Mouse (Mus musculus): ENCODE measurements around the gene Gm45062.

Gene Gm45062

DNA sequence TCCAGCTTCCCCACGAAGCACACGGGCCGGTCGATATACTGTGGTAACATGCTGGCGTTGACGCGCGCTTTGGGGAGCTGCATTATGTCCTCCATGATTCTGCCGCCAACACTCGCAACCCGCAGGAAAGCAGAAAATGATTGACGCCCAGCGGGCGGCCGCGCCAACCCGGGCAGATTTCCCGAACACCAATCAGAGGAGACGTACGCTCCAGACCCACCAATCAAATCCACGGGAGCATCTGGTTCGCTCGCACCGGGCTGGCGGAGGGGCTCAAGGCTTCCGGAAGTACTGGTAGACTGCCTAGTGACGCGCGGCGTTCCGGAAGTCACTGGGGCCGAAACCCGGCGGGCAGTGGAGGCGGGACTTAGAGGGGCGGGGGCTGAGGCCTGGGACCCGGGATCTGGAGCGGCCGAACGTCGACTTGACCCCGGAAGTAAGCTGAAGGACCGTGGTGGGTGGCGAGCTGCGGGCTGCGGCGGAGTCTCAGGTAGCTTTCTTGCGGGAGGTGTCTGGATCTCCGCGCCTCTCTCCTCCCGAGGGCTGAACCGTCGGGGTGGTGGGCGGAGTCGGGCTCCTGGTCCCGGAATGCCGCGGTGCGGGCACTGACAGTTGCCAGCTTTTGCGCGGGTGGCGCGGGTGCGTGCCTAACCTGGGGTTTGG lies at the start of gene Gm45062, which contains the start of the genes Rpa3 and Umad1:
TSS of gene Gm45062 (plus strand) at position 447 of the 663 bp plus-strand sequence.
TSS of gene Rpa3 (minus strand) at position 170 of the 663 bp plus-strand sequence.
TSS of gene Umad1 (plus strand) at position 285 of the 663 bp plus-strand sequence.
- DNase-seq (ENCODE audit: low spot score): peak; percentile 98

DNA sequence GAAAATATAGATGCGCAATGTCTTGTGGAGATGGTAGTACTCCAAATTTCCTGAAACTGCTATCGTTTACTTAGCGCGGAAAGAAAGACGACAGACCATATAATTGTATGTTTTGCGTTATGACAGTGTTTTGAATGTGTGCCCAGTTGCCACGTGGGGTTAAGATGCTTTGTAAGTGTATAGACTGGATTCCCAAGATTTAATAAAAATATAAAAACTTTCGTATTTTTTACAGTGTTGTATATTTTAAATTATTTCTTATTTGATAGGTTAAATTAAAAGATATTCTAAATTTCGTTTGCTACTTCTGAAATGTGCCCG lies 49.4 kb upstream of the Gm45062 start:
- DNase-seq (ENCODE audit: low spot score): no peak

DNA sequence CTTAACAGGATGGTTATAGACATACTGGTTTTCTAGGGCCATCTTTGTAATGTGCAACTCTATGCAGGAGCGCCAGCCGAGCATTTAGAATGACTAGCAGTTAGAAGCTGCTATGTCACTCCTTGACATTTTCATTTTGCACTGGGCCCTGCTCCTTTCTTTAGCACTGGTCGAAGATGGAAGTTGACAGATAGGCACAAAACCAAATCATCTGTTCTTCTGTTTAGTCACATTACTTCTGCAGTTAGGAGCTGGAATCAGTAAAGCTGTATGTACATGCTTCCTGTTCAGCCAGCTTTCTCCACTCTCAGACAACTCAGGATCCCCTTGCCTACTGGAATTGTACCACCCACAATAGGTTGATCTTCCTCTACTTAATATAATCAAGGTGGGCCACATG lies 48.6 kb upstream of the Gm45062 start:
- no peak for DNase-seq (ENCODE audit: low spot score)

DNA sequence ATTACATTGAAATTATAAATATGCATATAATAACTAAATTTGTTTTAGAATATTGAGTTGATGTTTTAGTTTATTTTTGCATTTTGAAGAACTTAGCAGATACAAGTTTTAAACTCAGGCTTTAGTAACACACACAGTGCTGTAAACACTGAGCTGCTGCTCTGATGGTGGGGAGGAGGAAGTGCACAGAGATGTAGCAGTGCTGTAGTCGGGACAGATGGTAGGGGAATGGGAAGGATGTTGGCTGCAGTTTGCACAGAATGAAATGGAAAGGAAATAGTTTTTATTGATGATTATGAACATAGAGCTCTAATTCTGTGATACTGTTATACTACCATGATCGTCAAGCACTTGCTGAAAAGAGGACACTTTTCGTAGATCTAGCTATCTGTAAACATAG lies 32.2 kb upstream of the Gm45062 start:
- no peak for DNase-seq (ENCODE audit: low spot score)

DNA sequence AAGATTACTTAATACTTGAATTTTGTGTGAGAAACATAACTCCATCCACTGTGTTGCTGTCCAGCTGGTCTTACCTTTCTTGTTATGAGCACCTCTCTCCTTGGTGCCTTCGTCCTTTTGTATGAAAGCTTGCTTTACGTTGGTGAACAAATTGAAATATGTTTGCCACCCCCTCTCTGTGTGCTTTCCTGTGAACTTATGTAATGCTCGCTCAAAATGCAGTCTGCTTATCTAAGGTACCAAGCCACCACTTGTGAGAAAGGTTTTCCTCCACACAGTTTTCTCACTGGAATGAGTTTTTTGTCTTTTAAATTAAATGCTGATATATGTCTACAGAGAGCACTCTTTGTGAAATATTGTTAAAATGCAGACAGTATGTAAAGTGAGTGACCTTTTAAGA lies 30.7 kb upstream of the Gm45062 start:
- no peak for DNase-seq (ENCODE audit: low spot score)

DNA sequence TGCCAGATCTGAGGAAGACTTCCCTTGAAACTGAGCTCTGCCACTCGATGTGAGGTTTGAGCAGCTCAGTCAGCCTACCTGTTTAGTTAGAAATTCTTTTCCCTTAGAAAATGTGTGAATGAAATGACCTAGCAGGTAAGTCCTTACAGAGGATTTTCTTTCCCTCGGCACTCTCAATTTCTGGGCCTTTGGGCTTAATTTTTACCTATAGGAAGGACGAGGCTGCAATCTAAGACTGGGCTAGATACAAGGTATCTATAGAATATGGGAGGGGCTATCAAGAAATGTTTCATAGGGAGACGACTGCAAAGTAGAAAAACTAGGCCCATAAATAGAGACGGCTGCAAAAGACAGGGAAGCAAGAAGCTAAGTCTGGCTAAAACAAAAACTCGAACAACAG lies 934 bp upstream of the Gm45062 start:
- no peak for DNase-seq (ENCODE audit: low spot score)

DNA sequence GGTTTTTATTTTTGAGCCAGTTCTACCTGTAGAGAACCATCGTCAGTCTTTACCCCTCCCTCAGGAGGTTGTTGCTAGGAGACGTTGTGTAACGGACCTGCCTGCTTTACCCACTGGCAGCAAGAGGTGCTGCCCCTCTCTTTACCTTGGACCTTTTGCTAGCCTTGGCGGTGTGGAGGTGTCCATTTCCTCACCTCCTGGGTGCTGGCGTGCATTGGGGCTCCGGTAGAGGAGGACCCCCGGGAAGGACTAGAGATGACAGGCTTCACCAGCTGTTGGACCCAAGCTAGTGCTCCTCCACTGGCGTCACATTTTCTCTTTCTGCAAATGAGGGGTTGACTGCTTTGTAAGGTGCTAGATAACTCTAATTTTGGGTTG lies 406 bp downstream of the Gm45062 start:
- no peak for DNase-seq (ENCODE audit: low spot score)

DNA sequence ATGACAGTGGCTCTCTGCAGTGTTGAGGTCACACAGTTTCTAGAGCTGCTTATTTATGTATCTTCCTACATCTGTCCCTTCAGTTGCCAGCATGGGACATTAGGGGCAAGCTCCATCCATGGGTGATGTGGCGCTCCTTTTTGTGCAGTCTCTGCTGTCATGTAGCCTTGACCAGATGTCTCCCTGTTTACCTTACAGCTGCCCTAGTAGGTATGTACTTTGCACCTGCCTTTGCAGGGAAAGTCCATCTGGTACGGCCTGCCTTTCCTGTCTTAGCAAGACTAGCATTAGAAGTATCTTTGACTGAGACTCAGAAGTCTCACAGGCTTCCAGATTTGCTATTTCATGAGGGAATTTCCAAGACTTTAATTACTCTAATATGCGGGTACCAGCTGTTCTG lies 11.8 kb downstream of the Gm45062 start:
- no peak for DNase-seq (ENCODE audit: low spot score)

DNA sequence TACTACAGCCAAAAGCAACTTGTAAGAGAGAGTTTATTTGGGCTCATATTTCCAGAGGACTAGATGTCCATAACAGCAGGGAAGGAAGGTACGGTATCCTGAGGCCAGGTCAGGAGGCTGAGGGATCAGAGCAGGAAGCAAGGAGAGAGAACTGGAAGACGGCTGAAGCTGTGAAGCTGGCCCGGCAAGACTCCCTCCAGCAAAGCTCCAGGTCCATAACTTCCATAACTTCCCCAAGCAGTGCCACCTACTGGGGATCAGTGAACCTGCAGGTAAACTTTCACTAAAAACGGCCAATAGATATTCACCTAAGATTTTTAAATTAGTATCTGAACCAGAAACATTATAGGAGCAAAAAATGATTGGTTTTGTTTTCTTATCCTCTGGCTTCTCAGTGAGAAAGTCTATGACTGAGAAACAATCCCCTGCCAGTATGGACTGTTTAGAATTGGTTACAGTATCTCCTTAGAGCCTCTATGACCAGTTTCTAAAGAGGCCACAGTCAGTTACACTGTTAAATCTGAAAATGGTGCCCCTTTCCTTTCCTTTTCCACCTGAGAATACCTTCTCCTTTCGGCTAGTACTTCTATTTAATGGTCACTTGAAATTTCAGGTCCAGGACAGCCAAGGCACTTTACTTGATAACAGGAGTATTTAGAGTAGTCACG lies 15.3 kb downstream of the Gm45062 start:
- no peak for DNase-seq (ENCODE audit: low spot score)

DNA sequence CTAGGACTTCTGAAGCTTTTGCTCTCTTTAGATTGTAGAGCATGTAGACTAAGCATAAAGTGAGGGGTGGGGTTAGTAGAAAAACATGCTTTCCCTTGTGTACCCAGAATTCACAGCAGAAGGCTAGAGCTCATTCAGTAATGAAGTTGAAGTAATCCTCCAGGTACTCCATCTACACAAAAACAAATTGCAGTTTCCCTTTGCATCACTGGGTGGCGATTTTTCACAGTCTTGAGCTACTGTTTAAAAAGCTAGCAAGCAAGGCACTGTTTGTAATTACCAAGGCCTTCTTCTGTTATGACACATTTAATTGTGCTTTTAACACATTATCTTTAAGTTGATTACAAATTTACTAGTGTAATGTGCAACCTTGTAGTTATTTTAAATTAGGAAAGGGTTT lies 15.8 kb downstream of the Gm45062 start:
- peak; percentile 58 for DNase-seq (ENCODE audit: low spot score)

DNA sequence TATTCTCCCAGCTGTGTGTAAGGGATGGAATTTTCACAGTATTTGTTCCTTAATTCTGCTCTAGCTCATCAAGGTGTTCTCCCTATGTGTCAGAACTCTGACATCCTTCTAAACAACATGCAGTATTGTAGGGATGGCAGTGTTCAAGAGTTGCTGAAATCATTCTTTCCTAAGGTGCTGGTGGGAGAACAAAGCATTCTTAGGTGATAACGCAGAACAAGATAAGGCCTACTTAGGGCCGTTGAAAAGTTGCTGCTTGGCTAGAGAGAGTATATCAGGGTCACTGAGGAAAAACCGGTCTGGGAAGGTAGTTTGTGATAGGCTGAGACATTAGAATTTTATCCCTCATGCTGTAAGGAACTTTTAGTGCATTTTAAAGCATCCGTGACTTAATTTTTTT lies 17.2 kb downstream of the Gm45062 start:
- DNase-seq (ENCODE audit: low spot score): no peak

DNA sequence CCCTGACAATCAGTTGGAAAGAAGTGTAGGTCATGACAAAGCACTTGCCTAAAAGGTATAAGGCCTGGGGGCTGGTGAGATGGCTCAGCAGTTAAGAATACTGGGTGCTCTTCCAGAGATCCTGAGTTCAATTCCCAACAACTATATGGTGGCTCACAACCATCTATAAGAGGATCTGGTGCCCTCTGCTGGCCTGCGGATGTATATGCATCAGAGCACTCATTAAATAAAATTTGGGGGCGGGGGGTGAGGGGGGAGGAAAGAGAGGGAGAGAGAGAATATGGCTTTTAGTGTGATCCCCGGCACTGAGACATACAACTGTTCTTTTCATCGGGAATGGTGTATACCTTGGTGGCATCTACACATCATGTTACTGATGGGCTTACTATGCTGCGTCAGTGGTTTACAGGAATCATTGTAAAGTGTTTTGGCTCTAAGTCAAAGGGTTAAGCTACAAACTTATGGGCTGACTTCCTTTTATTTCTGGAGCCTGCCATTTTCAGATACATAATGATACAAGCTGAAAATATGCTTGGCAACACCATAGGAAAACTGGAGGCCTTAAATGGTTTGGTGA lies 19.3 kb downstream of the Gm45062 start:
- DNase-seq (ENCODE audit: low spot score): no peak

DNA sequence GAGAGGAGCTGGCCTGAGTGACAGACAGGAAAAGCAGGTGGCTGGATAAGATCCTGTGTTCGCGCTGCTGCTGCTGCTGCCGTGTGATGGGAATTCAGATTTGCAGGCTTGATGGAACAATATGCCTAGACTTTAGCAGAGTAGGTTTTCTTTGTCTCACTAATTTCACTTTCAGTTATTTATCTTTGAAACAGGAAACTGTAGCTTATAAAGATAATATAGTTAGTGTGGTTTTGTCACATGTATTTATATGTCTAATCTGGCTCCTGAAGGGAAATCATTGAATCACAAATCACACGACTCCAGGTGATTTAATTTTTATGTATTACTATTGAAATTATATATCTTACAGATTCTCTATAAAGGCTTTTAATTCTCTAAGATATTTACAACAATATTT lies 24.0 kb downstream of the Gm45062 start:
- DNase-seq (ENCODE audit: low spot score): no peak

DNA sequence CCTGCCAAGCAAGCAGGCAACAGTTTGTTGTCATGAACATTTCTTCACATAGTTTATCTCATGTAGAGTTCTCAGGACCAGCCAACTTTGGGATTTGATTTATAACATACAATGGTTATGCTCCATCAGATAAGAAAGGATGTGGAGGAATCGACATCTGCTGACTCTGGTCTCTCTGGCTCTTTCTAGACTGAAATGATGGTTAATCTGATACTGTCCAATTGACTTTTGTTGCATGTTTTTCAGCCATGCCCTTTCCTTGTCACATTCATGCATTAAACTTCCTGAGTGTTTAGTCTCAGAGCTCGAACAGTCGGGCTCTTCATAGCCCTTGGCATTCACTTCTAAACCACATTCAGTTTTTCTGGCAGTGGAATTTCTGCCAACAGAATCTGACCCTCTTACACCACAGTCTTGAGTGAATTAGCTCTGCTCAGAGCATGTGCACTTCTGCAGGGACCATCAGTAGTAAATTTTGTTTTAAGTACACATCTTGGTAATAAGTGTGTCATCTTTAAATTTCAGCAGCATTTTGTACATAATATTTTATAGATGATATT lies 26.2 kb downstream of the Gm45062 start:
- DNase-seq (ENCODE audit: low spot score): no peak

DNA sequence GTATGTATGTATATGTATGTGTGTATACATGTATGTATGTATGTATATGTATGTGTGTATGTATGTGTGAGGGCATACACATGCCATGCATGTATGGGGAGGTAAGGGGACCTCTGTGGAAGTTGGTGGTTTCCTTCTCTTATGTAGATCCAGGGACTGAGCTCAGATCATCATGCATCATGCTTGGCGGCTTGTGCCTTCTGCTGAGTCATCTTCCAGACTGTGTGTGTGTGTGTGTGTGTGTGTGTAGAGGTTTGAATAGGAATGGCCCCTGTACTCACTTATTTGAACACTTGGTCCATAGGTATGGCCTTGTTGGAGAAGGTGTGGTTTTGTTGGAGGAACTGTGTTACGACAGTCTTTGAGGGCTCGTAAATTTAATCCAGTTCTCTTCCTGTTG lies 26.9 kb downstream of the Gm45062 start:
- DNase-seq (ENCODE audit: low spot score): no peak

DNA sequence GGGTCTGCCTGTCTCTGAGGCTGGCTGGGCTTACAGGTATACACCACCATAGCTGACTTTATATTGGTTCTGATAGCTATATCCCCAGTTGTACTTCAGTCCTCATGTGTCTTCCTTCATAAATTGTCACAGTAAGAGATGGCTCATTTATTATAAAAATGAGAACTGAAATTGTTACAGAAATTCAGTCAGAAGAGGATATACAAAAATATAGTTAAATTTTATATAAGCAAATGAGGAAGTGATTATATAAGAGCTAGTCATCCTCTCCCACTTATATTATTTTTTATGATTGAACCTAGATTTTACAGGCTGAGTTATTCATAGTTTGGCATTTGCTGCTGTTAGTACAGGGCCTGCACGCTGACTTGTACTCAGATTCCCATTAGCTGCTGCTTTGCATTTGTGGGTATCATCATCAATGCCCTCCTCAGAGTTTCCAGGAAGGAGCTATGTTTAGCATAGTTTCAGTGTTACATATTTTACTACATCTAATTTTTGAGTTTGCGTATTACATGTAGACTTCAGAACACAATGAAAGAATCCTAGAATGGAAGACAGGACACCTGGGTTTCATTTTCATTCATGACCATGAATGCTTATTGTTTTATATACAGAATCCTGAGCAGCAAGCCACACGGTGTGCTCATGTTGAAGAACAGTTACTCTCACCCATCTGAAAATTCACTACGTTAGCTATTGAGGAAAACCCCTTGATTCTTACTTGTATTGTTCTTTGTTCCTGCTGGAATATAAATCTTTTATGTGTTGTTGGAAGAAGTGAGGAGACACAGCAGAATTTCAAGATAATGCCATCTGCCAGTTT lies 29.7 kb downstream of the Gm45062 start:
- no peak for DNase-seq (ENCODE audit: low spot score)

DNA sequence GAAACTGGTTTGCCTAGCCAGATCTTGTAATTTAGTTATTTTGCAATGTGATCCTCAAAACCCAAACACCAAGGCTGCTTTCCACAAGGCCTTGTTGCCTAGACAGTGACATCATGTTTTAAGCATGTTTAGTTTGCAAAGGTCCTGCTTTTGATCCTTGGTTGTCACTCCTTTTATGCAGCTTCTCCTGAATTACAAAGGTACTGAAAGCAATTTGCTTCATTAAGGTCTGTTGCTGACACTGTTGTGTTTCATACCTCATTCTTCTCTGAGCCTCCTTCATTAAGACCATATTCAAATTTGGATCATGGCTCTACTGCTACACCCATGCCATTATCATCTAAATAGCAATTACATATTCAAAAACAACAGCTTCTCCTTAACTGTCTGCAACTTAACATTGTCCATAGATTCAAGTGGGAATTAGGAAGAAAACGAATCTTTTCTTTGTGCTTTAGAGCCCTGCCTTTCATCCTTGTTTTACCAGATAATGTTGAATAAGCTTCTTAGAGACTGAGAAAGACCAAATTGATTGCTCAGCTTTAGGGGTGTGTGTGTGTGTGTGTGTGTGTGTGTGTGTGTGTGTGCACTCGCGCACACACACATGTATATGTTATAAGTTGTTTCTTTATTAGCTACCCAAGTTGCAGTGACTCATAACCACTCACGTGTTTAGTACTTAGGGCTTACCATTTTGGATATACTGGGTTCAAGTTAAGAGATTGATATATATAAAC lies 35.0 kb downstream of the Gm45062 start:
- no peak for DNase-seq (ENCODE audit: low spot score)

DNA sequence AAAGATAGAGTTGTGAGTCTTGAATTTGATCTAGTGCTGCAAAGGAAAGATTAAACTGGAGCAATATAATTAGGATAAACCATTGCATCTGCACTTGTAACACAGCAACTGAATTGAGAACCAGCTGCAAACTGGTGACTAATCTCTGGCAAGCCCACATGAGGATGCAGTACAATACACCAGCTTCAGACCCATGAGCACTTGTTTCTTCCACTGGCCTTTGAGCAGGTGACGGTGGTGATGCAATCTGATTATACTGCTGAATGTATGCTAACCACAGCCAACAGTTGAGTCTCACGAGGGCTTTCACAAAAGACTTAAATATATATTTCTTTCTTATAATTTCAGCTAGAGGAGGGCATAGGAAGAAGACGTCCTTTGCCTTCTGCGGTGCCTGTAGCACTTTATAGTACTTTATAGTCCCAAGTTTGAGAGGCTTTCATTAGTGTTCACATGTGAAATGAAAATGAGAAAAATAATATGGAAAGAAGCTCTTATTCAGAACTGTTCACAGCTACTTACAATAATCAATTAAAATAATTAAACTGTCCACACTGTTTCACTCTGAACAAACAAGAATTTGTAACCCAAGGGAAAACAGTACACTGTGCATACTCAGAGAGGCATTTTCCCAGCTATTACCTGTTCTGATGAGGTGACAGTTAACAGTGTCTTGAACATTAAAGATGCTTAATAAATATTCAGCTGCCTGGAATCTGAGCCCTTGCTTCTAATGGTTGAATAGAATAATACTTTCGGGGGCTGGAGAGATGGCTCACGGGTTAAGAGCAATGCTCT lies 40.0 kb downstream of the Gm45062 start:
- peak; percentile 30 for DNase-seq (ENCODE audit: low spot score)

DNA sequence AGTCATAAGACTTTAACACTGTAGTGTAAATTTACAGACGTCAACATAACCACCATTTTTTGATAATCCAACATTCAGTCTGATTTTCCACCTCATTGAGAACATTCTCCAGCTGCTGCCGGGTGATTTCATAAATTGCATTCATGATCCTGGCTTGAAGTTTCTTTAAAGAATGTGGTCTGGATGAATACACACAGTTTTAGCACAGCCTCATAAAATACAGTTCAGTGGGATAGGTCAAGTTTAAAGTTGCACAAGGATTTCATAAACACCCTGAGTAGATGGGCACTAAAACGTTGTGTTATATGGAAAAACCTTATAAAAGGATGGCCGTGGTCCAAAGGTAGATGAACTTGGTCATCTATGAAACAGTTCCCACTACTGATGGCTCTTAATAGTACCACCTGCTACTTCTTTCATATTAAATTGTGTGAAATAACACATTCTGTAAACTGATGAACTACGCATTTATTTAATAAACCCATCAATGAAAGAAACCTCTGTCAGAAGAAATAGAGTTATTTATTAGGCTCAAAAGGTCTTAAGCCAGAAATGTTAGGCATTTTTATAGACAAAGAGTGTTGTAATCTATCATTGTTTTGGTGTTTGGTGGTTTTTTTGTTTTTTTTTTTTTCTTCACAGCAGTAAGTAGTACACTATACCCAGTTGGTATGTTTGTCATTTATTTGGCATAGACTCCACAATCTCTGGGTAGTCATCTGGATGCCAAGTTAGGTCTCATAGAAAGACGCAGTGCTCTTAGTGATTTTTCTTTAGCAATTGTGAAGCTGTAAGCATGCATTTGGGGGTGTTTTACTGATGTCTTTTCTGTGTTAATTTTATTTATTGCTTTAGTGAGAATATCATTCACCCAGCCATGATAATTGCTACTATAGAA lies 48.9 kb downstream of the Gm45062 start:
- no peak for DNase-seq (ENCODE audit: low spot score)

DNA sequence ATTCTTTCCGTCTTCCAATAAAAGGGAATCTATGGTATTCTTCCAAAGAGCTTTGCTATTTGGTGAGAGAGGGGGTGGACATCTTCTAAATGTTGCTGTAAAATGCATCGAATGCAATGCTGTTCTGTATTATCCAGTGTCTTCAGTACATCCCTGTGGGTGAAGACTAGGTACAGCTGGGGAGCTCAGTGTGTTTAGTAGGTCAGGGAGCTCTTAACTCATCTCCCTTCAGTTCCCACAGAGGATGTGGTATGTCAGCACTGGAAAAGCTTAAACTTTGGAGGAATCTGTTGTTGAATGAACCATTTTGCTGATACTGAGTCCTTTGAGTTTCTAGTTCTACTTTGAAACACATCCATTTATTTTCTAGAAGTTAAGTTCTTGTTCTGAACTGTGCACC lies 53.3 kb downstream of the Gm45062 start:
- no peak for DNase-seq (ENCODE audit: low spot score)

All from left cerebral cortex, adult 11 months (tissue).